Mouse (Mus musculus): ENCODE results near the gene Gm21992.

The Gm21992 gene

GRCm38 (mm10) chr19:4811063-4811908 lies at the start of gene Gm21992, which contains the start of gene Rbm14:
Gm21992 (minus strand) TSS chr19:4811612.
Rbm14 (minus strand) TSS chr19:4811634.
- peak; percentile 98 for DNase-seq

DNA sequence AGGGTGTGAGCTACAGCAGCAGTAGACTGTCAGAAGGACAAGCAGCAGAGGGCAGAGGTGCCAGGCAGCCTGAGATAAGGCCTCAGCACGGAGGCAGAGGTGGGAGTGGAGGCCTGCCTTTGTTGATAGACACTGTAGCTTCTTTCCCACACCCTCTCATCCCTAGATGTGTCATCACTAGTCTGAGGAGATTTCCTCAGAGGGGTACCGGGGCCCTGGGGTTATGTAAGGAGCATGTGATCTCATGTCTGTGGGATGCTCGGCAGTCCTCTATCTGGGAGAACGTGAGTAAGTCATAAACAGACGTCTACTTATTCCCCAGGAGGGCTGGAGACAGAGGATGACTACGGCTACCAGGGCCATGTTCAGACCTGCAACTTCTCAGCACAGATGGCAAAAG lies 47.7 kb upstream of the Gm21992 start:
- DNase-seq, result no peak

GRCm38 (mm10) chr19:4855951-4856350 lies 44.5 kb upstream of the Gm21992 start:
- DNase-seq, result no peak

- no peak for DNase-seq
These were observed 44.0 kb upstream of the Gm21992 start for GRCm38 (mm10) chr19:4855470-4855820.

DNA sequence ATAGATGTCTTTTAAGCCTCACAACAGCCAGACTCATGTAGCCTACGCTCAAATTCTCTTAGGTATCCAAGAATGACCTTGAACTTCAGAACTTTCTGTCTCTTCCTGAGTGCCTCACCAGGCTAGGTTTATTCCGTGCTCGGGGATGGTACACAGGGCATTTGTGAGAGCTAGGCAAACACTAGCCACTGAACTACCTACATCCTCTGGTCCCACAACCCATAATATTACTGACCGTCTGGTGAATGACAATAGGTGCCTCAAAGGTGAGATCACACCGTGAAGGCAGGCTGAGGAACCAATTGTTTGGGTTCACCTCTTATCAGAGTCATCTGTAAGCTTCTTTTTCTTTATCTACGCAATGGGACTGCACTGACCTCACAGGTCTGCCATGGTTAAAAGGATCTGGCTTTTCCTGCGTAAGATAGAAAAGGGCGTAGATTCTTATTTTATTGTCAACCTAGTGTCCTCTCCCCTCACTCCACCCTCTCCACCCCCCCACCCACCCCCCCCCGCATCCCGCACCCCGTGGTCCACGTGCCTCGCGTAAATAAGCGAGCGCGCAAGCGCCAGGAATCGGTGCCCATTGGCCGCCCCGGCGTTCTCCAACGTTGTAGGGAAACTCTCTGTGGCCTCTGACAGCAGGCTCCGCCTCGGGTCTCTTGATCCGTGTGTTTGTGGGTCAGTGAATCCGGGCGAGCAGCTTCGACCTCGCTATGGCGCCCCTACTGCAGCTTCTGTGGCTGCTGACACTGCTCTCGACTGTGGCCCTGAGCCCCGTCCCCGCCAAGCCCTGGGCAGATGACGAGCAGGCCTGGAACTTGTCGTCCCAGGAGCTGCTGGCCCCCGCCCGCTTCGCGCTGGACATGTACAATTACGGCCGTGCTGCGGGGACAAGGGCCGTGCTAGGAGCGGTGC lies 43.4 kb upstream of the Gm21992 start, which contains the start of gene Ctsf:
Gene Ctsf (plus strand): TSS at position 579 of the 918 bp plus-strand sequence.
- peak in 1 of 2 experiments; percentile 20 for DNase-seq

GRCm38 (mm10) chr19:4850281-4850680 lies 38.9 kb upstream of the Gm21992 start:
- DNase-seq, result no peak

- DNase-seq, result no peak
These were observed 38.4 kb upstream of the Gm21992 start for GRCm38 (mm10) chr19:4849800-4850199.

- DNase-seq, result no peak
These were observed 36.1 kb upstream of the Gm21992 start for GRCm38 (mm10) chr19:4847490-4847889.

GRCm38 (mm10) chr19:4845846-4846245 lies 34.4 kb upstream of the Gm21992 start:
- no peak for DNase-seq

DNA sequence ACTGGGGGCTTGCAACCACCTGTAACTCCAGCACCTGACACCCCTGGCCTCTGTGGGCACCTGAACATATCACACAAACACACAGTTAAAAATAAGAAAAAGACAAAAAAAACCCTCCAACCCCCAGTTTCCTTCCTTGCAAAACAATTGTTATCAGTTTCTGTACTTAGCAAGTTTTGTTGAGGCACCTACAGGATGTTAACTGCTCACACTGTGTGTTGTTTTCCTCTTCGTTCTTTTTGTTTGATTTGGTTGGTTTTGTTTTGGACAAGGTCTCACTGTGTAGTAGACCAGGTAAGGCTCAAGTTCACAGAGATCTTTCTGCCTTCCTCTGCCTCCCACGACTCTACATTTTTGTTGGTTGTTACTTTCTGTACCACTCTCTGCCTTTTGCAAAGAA lies 31.2 kb upstream of the Gm21992 start:
- DNase-seq, result no peak

DNA sequence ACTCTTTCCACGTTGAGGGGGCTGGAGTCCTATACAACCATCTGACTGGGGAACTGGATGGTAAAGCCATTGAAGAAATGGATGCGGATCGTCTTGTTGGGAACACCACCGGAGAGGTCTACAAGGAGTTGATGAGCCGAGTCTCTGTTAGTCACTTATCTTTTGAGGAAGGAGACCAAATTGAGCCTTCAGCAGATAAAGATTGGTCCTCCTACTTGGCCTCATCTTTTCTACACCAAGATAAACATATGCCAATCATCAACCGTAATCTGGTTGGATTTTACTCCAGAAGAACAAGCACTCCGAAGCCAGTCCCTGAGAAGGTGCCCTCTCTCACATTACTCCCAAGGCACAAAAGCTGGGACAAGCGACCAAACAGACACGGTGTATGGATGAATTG lies 29.4 kb upstream of the Gm21992 start:
- DNase-seq, result no peak

DNA sequence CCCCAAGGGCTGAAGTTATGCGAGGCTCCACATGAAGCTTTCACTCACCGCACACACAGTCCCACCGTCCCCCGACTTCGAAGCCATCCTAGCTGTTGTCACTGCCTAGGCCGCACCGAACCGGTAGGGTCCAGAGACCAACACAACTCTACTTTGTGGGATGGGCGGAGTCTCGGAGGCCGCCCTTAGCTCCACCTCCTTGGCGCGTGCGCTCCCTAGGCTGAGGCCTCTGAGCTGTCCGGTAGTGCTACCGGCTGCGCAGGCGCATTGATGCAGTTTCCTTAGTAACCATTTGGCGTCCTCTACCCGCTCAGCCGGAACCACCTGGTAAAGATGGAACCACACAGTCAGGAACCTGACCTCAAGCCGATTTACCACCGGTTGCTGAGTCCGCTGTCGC lies 27.7 kb upstream of the Gm21992 start, which contains the start of the genes Ccs and Ccdc87:
Gene Ccs (minus strand): TSS at position 184 of the 400 bp plus-strand sequence.
Gene Ccdc87 (plus strand): TSS at position 218 of the 400 bp plus-strand sequence.
- peak; percentile 91 to 94 for DNase-seq

DNA sequence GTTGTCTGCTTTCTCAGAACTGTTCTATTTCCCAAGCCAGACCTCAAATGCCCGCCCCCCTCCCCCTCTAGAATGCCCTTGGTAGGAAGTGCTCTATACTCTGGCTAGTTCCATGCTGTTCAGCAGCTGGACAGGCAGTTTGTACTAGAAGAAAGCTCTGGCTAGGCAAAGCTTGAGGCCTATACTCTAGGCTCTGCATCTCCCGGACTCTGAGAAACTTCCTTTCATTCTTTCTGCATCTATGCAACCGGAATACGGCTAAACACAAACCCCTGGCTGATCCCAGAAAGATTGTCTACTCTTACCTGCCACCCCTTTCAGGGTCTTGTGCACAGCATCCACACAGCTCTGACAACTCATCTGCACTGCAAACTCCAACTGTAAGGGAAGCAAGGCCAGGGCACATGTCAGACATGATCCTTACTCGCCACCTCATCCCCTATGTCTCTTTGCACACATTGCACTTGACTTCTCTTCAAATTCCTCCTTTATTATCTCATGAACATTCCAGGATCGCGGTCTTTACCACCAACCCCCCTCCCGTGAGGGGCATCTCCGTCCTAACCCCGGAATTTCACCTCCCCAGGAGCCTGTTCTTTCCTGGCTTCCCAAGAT lies 27.2 kb upstream of the Gm21992 start:
- DNase-seq, result no peak

GRCm38 (mm10) chr19:4837049-4837448 lies 25.6 kb upstream of the Gm21992 start:
- DNase-seq, result no peak

- DNase-seq, result no peak
These were observed 24.7 kb upstream of the Gm21992 start for GRCm38 (mm10) chr19:4836096-4836495.

- no peak for DNase-seq
These were observed 22.6 kb upstream of the Gm21992 start for GRCm38 (mm10) chr19:4833977-4834376.

GRCm38 (mm10) chr19:4829156-4829555 lies 17.7 kb upstream of the Gm21992 start:
- DNase-seq, result no peak

DNA sequence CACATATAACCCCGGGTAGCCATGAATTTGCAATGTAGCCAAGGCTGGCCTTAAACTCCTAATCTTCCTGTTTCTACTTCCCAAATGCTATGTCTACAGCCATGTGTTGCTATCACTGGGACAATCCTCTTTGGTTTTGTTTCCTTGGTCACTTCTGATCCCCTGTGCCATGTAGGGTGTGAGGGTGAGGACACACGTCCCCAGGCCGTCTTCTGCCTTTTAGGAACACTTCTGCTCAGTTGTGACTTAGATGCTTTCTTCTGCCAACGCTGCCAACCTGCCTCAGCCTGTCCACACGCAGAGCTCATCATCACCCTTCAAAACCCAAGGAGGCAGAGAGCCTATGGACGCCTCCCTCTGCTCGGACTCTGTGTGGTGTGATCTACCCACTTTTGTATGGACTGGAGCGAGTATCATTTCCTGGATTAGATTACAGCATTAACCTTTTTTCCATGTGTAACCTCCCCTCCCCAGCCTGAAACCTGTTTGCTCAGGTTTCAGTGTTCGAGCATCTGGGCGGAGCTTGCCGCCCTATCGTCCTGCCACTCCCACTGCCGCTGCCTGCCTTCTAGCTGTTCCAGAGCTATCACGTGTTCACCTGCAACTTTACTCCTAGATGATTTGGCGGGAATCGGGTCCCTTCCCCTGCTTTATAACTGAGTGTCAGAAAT lies 17.2 kb upstream of the Gm21992 start:
- no peak for DNase-seq

GRCm38 (mm10) chr19:4820678-4821303 lies 9.4 kb upstream of the Gm21992 start:
- no peak for DNase-seq

- no peak for DNase-seq
These were observed 5.9 kb upstream of the Gm21992 start for GRCm38 (mm10) chr19:4817182-4817835.

DNA sequence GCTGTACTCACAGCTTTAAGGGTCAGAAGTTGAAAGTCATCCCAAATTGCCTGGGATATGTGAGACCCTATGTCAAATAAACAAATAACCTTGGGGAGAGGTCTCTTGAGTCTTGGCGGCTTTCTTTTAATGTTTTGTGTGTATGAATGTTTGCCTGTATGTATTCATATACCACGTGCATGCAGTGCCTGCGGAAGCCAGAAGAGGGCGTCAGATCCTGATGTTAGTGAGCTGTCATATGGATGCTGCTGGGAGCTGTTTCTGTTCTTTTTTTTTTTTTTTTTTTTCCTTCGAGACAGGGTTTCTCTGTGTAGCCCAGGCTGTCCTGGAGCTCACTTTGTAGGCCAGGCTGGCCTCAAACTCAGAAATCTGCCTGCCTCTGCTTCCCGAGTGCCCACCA lies 1.6 kb upstream of the Gm21992 start:
- no peak for DNase-seq
